Mouse (Mus musculus) embryonic fibroblast, embryonic 13.5 days (primary cell): ENCODE data around the gene Pum1. TPM values are rescaled to one million over a fixed set of nuclear protein-coding genes. Genes with fewer than 3 reads are reported as not detected.

ENCODE experiments used
- H3K27ac ChIP-seq: 2 replicates; pipeline ENCODE4 v1.5.1; 2012; ENCODE audit warnings: low read length, control low read depth, inconsistent platforms; ENCODE audit not compliant: insufficient read depth
- H3K4me1 ChIP-seq: 2 replicates; pipeline ENCODE4 v1.6.1; 2011; ENCODE audit warnings: low read length; ENCODE audit not compliant: control insufficient read depth, insufficient read depth
- H3K4me3 ChIP-seq: 2 replicates; pipeline ENCODE4 v1.5.1; 2011; ENCODE audit warnings: mild to moderate bottlenecking, control low read depth, low read length; ENCODE audit not compliant: insufficient read depth
- CTCF ChIP-seq: IDR thresholded peaks from 2 replicates; pipeline ENCODE4 v1.5.1; 2011; ENCODE audit warnings: mild to moderate bottlenecking, control low read depth, low read length, moderate library complexity, borderline replicate concordance; ENCODE audit not compliant: insufficient read depth
- POLR2A ChIP-seq: IDR thresholded peaks from 2 replicates; pipeline ENCODE4 v1.6.1; 2011; ENCODE audit warnings: low read depth, mild to moderate bottlenecking, control low read depth, low read length, moderate library complexity
- polyA plus RNA-seq: library from polyadenylated mRNA; stranded (reverse); fragments of >200 nt; gene quantifications from 2 replicates; pipeline ENCODE4 v1.2.4, GENCODE M21; 2011; ENCODE audit warnings: low read depth; ENCODE audit not compliant: missing spikeins, insufficient read length

Pum1 gene
- polyA plus RNA-seq, 1 experiment: 52.7 TPM

- Histone ChIP-seq H3K4me1 (peaks cover 7% of the 10 kb centered on the region), H3K27ac (no peak overlapping the region), H3K4me3 (no peak overlapping the region)
- no peak for TF ChIP-seq CTCF
- no peak for TF ChIP-seq POLR2A
Observed at GRCm38 (mm10) chr4:130777647-130778046, 114.5 kb downstream of the Pum1 start.

DNA sequence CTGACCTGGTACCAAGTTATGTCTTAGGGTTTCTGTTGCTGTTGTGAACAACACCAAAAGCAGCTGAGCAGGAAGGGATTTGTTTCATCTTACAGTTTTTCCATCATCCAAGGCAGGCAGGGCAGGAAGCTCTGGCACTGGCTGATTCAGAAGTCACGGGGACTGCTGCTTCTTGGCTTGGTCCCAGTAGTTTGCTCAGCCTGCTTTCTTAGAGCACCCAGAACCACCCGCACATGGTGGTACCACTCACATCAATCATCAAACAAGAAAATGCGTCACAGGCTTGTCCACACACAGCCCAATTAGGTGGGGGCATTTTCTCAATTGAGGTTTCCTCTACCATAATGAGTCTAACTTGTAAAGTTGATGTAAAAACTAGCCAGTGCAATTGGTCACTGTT lies 115.9 kb downstream of the Pum1 start:
- no peak overlapping the region for H3K4me3 ChIP-seq
- TF ChIP-seq CTCF (no peak), POLR2A (no peak)
- peaks cover 7% of the 10 kb centered on the region for H3K4me1 ChIP-seq
- H3K27ac ChIP-seq: 0 out of 2 replicates have a peak overlapping the region, but pooled peaks have one; percentile 4

GRCm38 (mm10) chr4:130782492-130782891 lies 119.4 kb downstream of the Pum1 start:
- Histone ChIP-seq H3K4me3 (no peak overlapping the region), H3K27ac (no peak overlapping the region), H3K4me1 (peaks cover 5% of the 10 kb centered on the region)
- TF ChIP-seq POLR2A (no peak), CTCF (no peak)

DNA sequence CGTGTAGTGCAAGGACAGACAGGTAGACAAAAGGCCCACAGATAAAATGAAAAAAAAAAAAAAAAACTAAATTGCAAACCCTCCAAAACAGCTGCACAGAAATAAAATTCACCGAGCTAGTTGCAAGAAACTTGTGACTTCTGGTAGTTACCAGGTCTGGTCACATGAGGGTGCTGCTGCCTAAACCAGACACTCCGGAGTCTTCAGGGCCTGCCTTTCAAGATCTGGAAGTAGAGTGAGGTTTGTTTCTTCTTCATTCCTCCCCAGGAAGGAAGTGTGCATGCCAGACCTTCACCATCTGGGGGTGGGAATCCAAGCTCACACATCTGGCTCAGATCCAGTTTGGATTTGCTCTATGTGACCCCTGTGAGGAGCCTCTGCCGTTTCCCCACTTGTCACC lies 121.6 kb downstream of the Pum1 start:
- Histone ChIP-seq H3K4me1 (no peaks in the 10 kb centered on the region), H3K27ac (no peak overlapping the region), H3K4me3 (no peak overlapping the region)
- TF ChIP-seq CTCF: peak; percentile 25; the same call in 1 of the 2 replicates
- no peak for TF ChIP-seq POLR2A

DNA sequence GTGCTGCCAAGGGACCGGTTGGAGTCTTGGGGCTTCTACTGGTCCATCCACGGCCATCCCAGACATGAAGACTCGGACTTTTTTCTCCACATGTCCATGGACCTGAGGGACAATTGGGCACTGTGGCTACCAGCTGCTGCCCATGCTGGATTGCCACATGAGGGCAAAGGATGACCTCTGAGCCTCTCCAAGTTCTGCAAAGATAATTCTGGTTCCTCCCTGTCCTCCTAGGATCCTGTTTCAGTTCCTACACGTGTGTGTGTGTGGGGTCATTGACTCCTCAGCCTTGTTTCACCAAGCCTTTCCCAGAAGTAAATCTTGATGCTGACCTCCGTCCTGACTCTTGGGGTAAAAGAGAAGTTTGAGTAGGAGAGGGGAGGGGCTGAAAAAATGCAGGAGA lies 124.4 kb downstream of the Pum1 start:
- H3K4me1 ChIP-seq: no peaks in the 10 kb centered on the region
- no peak for TF ChIP-seq POLR2A
- no peak overlapping the region for H3K4me3 ChIP-seq
- no peak overlapping the region for H3K27ac ChIP-seq

- Histone ChIP-seq H3K27ac (no peak overlapping the region), H3K4me1 (no peaks in the 10 kb centered on the region; the same call in 1 of the 2 replicates), H3K4me3 (no peak overlapping the region)
- TF ChIP-seq POLR2A: no peak
- peak; percentile 66 for TF ChIP-seq CTCF
Observed at GRCm38 (mm10) chr4:130790180-130790579, 127.1 kb downstream of the Pum1 start.

DNA sequence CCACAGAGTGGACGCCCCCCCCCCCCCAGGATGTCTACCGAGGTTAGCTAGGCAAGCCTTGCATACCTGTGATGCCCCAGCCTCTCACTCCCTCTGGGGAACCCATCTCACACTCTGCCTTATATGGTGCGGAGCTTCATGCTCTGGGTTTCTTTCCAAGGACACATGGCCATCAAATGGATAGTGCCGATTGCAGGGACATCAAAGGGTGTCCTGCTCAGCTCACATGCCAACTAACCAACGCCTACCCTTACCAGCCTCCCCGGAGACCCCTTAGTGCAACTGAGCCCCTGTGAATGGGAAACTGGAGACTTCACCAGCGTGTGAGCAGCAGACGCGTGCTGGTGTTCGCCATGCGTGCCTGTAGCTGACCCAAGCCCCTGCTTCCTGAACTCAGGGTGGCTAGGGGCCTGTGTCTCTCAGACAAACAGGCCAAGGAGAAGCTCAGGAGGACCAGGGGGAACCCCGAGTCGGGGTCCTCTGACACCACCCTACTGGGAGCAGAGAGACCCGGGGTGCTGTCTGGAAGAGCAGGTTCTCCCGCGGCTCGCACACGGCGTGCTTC lies 128.8 kb downstream of the Pum1 start:
- no peak overlapping the region for H3K27ac ChIP-seq
- peaks cover 9% of the 10 kb centered on the region for H3K4me1 ChIP-seq
- no peak for TF ChIP-seq POLR2A
- H3K4me3 ChIP-seq: peak overlapping the region; percentile 23

GRCm38 (mm10) chr4:130792376-130793179 lies 129.5 kb downstream of the Pum1 start, which contains the start of gene Sdc3:
Gene Sdc3 (plus strand): TSS chr4:130792537.
- Histone ChIP-seq H3K27ac (no peak within 1 kb of the TSS), H3K4me1 (peaks cover 16% of the 10 kb centered on the region), H3K4me3 (peak within 1 kb of the TSS; percentile 80)
- no peak for TF ChIP-seq CTCF
- TF ChIP-seq POLR2A: peak; percentile 37; the same call in 1 of the 2 replicates

- TF ChIP-seq CTCF: no peak
- no peak for TF ChIP-seq POLR2A
- Histone ChIP-seq H3K4me3 (peak overlapping the region; percentile 80), H3K4me1 (peaks cover 16% of the 10 kb centered on the region), H3K27ac (no peak overlapping the region)
Observed at GRCm38 (mm10) chr4:130793180-130793501, 130.0 kb downstream of the Pum1 start.

GRCm38 (mm10) chr4:130794771-130795170 lies 131.7 kb downstream of the Pum1 start:
- TF ChIP-seq CTCF (no peak), POLR2A (no peak)

GRCm38 (mm10) chr4:130795970-130796369 lies 132.8 kb downstream of the Pum1 start:
- H3K4me3 ChIP-seq: no peak overlapping the region
- peak overlapping the region; percentile 74 for H3K27ac ChIP-seq
- peaks cover 25% of the 10 kb centered on the region for H3K4me1 ChIP-seq
- TF ChIP-seq CTCF (no peak), POLR2A (peak; percentile 12; the same call in 1 of the 2 replicates)

More at GRCm38 (mm10) chr4:130794771-130795170, 131.7 kb downstream of the Pum1 start:
- H3K27ac ChIP-seq: no peak overlapping the region
- no peak overlapping the region for H3K4me3 ChIP-seq
- H3K4me1 ChIP-seq: peaks cover 25% of the 10 kb centered on the region
